Mouse (Mus musculus) forebrain, embryonic 10.5 days (tissue): ENCODE results near the gene Slc25a45. TPM values are rescaled to one million over a fixed set of nuclear protein-coding genes. Genes with fewer than 3 reads are reported as not detected.

ENCODE experiments used
- DNase-seq: peaks from one replicate; pipeline ENCODE4 v3.0.0-alpha.2; 2017; ENCODE audit warnings: low spot score; ENCODE audit errors: extremely low spot score
- H3K27ac ChIP-seq: fragments of 300-500 bp; sonication (generic); 2 replicates; pipeline ENCODE4 v1.5.1; 2016; ENCODE audit warnings: mild to moderate bottlenecking
- H3K27me3 ChIP-seq: fragments of 300-500 bp; sonication (generic); 2 replicates; pipeline ENCODE4 v1.6.1; 2016; ENCODE audit warnings: mild to moderate bottlenecking; ENCODE audit not compliant: poor library complexity, severe bottlenecking
- H3K36me3 ChIP-seq: fragments of 300-500 bp; sonication (generic); replicated peaks from 2 replicates; pipeline ENCODE4 v1.6.1; 2016; ENCODE audit warnings: mild to moderate bottlenecking, moderate library complexity
- H3K4me1 ChIP-seq: fragments of 300-500 bp; sonication (generic); 2 replicates; pipeline ENCODE4 v1.6.1; 2016
- H3K4me3 ChIP-seq: fragments of 300-500 bp; sonication (generic); 2 replicates; pipeline ENCODE4 v1.5.1; 2016; ENCODE audit warnings: mild to moderate bottlenecking, moderate library complexity
- H3K9me3 ChIP-seq: fragments of 300-500 bp; sonication (generic); 2 replicates; pipeline ENCODE4 v1.6.1; 2016; ENCODE audit warnings: mild to moderate bottlenecking, moderate library complexity
- WGBS: fragments of 180-500 bp; shearing (Covaris S2); methylation state at CpG from one replicate; pipeline ENCODE4 v1.1.7; 2016; 5-methylcytosine and 5-hydroxymethylcytosine counted together
- polyA plus RNA-seq: library from polyadenylated mRNA; unstranded; fragments of >200 nt; fragmentation: Nextera tagmentation; extraction: Ambion mirVana; gene quantifications from 2 replicates; pipeline ENCODE4 v1.2.1, GENCODE M21; 2016

Slc25a45 gene
- polyA plus RNA-seq, 1 experiment from 2014 or later: 1.5 TPM

DNA sequence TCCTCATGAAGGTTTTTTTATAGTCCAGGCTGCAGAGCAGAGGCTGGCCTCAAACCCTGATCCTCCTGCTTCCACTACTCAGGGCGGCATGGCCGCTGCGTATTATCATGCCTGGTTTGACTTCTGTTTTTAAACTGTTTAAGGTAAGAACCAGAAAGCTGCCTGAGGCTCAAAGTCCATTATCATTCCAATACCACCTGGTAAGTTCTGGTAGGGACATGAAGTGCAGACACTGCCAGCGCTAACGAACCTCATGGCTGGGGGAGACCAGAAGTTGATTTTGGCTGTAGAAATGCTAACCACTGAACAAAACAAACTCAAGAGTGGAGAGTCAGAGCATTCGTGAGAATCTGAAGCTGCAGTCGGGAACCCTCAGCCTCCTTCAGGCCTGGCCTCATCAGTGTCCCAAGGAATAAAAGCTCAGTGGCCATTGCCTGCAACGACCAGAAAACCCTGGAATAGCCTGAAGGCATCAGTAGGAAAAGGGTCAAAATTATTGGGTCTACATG lies 41.6 kb upstream of the Slc25a45 start:
- no peak for DNase-seq
- Histone ChIP-seq H3K27me3 (no peaks in the 10 kb centered on the region), H3K36me3 (no peaks in the 10 kb centered on the region), H3K4me3 (no peak overlapping the region), H3K4me1 (peaks cover 19% of the 10 kb centered on the region), H3K27ac (no peak overlapping the region), H3K9me3 (no peaks in the 10 kb centered on the region)
- 75% methylated on average over 8 of the region's 8 CpGs for WGBS

DNA sequence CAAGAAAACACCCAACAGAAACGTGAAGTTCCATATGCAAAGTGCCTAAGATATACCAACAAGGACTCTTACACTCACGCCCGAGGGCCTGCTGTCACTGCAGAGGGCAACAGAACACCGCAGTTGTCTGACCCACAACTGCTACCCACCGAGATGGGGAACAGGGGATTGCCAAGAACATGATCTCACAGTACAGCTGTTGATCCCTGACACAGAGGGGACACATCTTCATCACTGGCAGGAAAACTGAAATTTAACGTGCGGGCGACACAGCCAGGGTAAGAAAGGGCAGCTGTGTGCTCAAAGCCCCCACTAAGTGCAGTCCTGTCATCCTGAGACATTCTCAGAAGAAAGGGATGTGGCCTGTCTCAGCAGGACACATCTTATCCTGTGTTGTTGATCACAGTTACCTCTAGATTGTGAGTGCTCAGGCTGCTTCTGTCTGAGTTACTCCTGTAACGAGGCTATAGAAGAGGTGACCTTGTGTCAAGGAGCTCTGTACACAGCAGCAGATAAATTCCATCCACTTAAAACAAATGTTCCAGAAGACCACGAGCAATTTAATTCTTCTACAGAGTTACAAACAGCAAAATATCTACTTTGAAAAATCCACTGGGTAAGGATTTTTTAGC lies 40.6 kb upstream of the Slc25a45 start:
- DNase-seq: no peak
- no peaks in the 10 kb centered on the region for H3K9me3 ChIP-seq
- no peaks in the 10 kb centered on the region for H3K27me3 ChIP-seq
- no peak overlapping the region for H3K4me3 ChIP-seq
- 77% methylated on average over 10 of the region's 10 CpGs for WGBS
- H3K27ac ChIP-seq: no peak overlapping the region
- H3K36me3 ChIP-seq: no peaks in the 10 kb centered on the region
- peaks cover 30% of the 10 kb centered on the region for H3K4me1 ChIP-seq

DNA sequence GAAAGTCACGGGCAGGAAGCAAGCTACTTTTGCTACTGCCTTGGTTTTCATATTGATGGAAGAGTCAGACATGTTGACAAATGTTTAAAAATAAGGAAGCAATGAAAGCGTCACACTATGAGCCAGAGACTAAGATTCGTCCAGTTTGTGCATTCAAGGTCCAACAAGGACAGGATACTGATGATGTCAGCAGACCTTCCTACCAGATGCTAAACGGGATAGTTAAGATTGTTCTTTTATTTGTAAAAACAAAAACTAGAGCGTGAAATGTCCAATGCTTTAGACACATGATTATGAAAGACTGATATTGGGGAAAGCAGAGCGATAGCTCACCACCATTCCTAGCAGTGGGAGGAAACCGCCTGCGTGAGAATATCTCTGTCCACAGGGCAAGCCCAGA lies 40.0 kb upstream of the Slc25a45 start:
- no peak overlapping the region for H3K27ac ChIP-seq
- no peak for DNase-seq
- 93% methylated on average over 8 of the region's 8 CpGs for WGBS
- no peaks in the 10 kb centered on the region for H3K36me3 ChIP-seq
- peaks cover 35% of the 10 kb centered on the region for H3K4me1 ChIP-seq
- H3K27me3 ChIP-seq: no peaks in the 10 kb centered on the region
- H3K4me3 ChIP-seq: no peak overlapping the region
- H3K9me3 ChIP-seq: no peaks in the 10 kb centered on the region

DNA sequence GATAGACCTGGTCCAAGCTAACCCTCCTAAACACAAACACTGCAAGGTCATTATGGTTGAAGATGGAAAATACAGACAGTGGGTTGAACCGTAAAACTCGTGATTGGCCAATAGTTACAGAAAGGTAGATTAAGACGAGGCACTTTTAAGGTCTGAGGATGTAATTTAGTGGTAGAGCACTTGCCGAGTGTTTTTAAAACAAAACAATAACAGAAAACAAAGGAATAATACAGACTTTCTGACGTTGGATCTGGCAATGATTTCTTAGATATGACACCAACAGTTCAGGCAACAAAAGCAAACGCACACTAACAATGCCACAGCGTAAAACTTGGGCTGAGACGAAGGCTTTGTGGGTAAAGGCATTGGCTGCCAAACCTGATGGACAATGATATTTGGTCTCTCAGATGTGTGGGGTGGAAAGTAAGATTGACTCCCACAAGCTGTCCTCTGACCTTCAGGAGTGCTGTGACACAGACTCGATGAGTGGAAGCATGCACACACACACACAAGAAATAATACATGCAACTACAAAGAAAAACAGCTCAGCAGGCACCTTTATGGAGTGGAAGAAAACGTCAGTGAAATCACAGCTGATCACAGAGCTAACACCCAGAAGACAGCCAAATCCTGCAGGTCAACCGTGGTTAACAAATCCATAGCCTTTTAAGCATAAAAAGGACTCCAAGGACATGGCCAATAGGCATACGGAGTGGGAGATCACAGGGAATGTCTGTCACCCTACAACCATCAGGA lies 39.3 kb upstream of the Slc25a45 start:
- H3K27me3 ChIP-seq: no peaks in the 10 kb centered on the region
- no peak for DNase-seq
- peaks cover 42% of the 10 kb centered on the region for H3K4me1 ChIP-seq
- no peak overlapping the region for H3K27ac ChIP-seq
- 85% methylated on average over 12 of the region's 12 CpGs for WGBS
- H3K36me3 ChIP-seq: no peaks in the 10 kb centered on the region
- no peaks in the 10 kb centered on the region for H3K9me3 ChIP-seq
- H3K4me3 ChIP-seq: no peak overlapping the region

DNA sequence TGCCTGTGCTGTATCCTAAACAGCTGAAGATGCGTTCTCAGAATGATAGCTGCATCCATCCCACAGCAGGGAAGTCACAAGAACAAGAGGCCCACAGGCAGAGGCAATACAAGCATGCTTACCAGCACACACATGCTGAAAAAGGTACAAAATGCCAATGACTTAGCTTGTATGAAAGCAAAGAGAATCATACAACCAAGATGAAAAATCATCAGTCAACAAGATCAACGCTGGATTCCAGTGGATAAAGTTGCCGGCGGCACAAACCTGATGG lies 38.8 kb upstream of the Slc25a45 start:
- WGBS: 94% methylated on average over 4 of the region's 4 CpGs
- peaks cover 47% of the 10 kb centered on the region for H3K4me1 ChIP-seq
- H3K27ac ChIP-seq: no peak overlapping the region

DNA sequence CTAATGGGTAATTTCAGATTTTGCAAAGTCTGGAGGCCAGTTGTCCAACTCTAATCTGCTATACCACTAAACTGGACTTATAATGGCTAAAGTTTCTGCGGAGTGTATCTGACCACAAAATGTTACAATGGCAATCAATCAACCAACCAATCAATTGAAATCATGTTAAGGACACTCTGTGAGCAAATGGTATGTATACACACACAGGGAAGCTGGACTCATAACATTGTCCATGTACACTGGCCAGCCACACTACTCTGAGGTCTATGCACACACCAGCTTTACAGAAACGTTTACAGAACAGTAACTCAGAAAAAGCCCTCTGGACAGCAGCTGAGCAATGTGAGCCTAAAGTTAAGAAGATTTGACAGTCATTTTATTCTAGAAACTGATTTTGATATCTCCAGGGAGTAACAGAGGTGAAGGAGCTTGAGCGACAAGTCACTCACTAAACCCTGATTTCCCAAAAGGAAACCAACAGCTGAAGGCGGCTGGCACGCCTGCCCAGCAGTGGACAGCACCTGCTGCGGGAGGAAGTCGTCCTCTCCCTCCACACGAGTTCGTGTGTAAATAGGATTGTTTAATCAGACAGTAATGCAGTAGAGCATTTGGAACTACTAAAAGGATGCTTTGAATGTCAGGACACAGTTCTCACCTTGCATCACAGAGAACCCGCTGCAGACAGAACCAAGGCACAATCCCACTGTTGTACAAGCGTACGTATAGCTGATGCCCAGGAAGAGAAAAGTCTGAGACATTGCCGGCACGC lies 38.1 kb upstream of the Slc25a45 start:
- Histone ChIP-seq H3K4me1 (peaks cover 54% of the 10 kb centered on the region), H3K27ac (no peak overlapping the region), H3K27me3 (no peaks in the 10 kb centered on the region), H3K4me3 (no peak overlapping the region), H3K36me3 (no peaks in the 10 kb centered on the region), H3K9me3 (no peaks in the 10 kb centered on the region)
- 86% methylated on average over 14 of the region's 14 CpGs for WGBS
- DNase-seq: no peak

More for the DNA sequence above, 38.8 kb upstream of the Slc25a45 start:
- Histone ChIP-seq H3K27me3 (no peaks in the 10 kb centered on the region), H3K4me3 (no peak overlapping the region), H3K9me3 (no peaks in the 10 kb centered on the region), H3K36me3 (no peaks in the 10 kb centered on the region)
- no peak for DNase-seq

DNA sequence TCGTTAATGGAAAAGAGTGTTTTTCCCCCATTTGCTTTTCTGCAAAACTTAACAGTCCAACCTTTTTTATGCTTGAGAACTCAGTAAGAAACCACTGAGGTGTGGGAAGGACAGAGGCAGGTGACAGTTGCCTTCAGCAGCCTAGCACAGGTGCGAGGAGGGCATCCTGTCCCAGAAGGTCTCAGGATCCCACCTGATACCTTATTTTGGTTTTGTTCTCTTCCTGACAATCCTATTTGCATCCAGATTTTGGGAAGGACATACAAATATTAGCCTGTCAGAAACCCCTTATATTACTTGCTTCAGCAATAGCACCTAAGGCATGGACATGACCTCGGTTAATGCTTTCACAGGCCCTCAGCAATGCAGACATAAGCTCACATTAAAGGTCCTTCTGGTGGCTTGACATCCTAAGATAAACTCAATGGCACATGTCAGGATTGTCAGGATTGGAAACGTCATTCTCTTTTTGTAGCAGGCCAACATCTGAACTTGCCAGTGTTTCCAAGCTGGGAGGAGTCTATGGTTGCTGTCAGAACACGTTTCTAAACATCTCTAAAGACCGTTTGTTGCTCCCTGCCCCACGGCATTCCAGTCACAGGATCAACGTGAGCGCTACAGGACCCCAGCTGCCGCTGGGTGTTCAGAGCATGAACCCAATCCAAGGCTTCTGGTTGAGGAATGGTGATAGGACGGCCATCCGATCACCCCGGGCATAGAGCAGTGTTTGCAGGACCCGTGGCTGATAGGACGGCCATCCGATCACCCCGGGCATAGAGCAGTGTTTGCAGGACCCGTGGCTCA lies 37.3 kb upstream of the Slc25a45 start:
- H3K9me3 ChIP-seq: no peaks in the 10 kb centered on the region
- H3K27ac ChIP-seq: no peak overlapping the region
- peaks cover 62% of the 10 kb centered on the region for H3K4me1 ChIP-seq
- H3K27me3 ChIP-seq: no peaks in the 10 kb centered on the region
- DNase-seq: no peak
- WGBS: 85% methylated on average over 18 of the region's 18 CpGs
- no peaks in the 10 kb centered on the region for H3K36me3 ChIP-seq
- H3K4me3 ChIP-seq: no peak overlapping the region

DNA sequence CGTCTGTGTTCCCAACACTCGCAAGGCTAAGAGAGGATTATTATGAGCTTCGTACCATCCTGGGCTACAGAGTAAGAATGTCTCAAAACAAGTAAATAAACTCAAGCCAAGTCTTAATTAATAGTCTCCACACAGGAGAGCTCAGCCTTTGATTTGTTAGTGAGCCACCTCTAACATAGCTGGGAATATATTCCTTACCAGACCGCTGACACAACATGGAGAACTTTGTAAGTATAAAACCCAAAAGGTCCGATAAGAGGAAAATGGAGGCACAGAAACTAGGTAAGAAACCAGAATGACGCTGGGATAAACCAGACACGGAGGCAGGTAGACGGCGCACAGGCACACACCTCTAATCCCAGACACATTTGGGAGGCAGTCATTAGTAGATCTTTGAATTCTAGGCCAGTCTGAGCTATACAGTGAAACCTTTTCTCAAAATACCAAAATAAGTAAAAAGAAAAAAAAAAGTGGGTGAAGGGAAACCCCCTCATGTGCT lies 36.7 kb upstream of the Slc25a45 start:
- no peaks in the 10 kb centered on the region for H3K36me3 ChIP-seq
- 0 out of 2 replicates have a peak overlapping the region, but pooled peaks have one; percentile 56 for H3K27ac ChIP-seq
- peaks cover 69% of the 10 kb centered on the region for H3K4me1 ChIP-seq
- H3K4me3 ChIP-seq: no peak overlapping the region; the same call in 1 of the 2 replicates
- no peaks in the 10 kb centered on the region for H3K9me3 ChIP-seq
- 92% methylated on average over 9 of the region's 9 CpGs for WGBS
- DNase-seq: no peak
- H3K27me3 ChIP-seq: no peaks in the 10 kb centered on the region

DNA sequence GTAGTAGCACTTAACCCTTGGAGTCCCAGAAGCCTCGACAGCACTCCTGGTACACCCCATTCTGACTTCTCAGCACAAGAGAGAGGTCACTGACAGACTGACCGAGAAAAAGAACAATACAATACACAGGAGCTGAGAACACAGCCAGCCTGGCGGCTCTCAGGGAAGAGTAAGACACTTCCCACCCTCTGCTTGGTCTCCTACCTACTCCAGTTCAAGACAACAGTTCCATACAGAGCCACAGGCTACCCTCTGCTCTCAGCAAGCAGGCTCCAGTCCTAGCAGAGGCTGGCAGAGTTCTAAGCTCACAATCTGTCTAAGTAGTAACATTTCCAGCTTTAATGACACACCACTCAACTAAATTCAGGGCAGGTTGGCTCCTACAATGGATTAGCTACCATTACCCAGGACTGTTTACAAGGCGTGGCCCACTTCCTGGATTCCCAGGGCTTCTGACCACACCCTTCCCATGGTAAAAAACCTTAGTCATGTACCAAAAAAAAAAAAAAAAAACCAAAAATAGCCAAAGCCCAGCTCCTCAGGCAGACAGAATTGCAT lies 36.1 kb upstream of the Slc25a45 start:
- Histone ChIP-seq H3K4me1 (peaks cover 74% of the 10 kb centered on the region), H3K27me3 (no peaks in the 10 kb centered on the region), H3K36me3 (no peaks in the 10 kb centered on the region), H3K9me3 (no peaks in the 10 kb centered on the region), H3K4me3 (peak overlapping the region; percentile 7; the same call in 1 of the 2 replicates), H3K27ac (peak overlapping the region; percentile 56; the same call in 1 of the 2 replicates)
- DNase-seq: no peak
- 60% methylated on average over 4 of the region's 4 CpGs for WGBS

DNA sequence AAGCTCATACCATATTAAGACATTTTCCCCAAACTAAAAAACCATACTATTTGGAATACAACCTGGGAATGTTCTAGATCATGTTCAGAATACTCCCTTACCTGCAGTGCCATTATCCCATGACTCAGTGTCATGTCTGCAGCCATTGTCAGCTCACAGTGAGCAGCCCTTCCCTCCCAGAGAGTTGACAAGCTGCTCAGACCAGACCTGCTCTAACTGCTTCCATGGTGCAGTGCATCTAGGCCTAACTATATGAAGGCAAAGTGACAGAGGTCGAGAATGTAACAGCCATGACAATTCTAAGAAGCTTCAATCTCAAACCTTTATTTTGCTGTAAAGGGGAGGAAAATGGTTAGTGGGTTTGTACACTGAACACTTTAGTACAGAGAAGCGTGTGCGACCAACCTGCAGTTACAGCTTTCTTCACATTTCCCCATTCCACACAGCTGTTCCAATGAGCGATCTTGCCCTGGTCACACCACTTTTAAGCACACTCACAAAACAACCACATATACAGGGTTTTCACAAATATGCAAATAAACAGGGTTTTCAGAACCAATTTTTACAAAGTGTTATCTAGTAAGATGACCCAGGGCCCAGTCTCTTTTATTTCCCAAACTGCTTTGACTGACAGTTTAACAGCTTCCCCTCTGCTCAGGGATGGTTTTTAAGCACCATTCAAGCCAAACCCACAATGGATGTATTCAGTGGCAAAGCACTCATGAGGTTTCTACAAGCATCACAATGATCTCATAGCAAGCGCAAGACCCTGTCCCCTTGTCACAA lies 35.4 kb upstream of the Slc25a45 start:
- Histone ChIP-seq H3K4me1 (peaks cover 78% of the 10 kb centered on the region), H3K36me3 (no peaks in the 10 kb centered on the region), H3K27me3 (no peaks in the 10 kb centered on the region), H3K27ac (peak overlapping the region; percentile 91), H3K9me3 (no peaks in the 10 kb centered on the region), H3K4me3 (peak overlapping the region; percentile 21; the same call in 1 of the 2 replicates)
- no peak for DNase-seq
- WGBS: 77% methylated on average over 5 of the region's 5 CpGs
